Mouse (Mus musculus): ENCODE measurements around the gene Pafah1b1.

DNA sequence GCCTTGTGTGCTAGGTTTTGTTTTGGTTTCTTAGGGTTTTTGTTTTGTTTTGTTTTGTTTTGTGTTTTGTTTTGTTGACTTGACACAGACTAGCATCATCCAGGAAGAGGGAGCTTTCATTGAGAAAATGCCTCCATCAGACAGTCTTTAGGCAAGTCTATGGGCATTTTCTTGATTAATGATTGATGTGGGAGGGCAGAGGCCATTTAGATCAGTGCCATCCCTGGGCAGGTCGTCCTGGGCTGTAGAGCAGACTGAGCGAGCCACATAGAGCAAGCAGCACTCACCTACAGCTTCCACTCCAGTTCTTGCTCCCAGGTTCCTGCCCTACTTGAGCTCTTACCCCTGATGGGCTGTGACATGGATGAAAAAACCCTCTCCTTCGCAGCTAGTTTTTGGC, 13.4 kb upstream of the Pafah1b1 start:
- TF ChIP-seq CTCF (IDR thresholded peaks at IDR 0.05; ENCODE audit: borderline replicate concordance, insufficient read depth, low read depth, low read length) (no peak), POLR2A (IDR thresholded peaks at IDR 0.05; ENCODE audit: borderline replicate concordance, insufficient read depth, low read length) (no peak)

Data from cerebellum, adult 2 months (tissue).